Comparison of ENCODE assay signal across 11 mouse cellular contexts in genomic region chr9:90823574-90824280, GRCm38 (mm10).
DNase-seq lines count a peak whose midpoint lies in the region; ATAC-seq and TF ChIP-seq lines count a peak whose summit lies in the region.
"Had no signal": no experiment of that assay in that cellular context is flagged by ENCODE, and none has a peak within 500 bp of the region (broad histone marks: within the 10 kb centered on the region; RNA-seq: fewer than 3 reads in every experiment).

No protein-coding gene starts in this region.

- no peak overlapping the region for H3K4me3 ChIP-seq in hindbrain, postnatal 0 days (ENCODE audit: low read length)
- no peak overlapping the region for H3K4me3 ChIP-seq in hindbrain, embryonic 10.5 days
- H3K4me3 ChIP-seq in midbrain, postnatal 0 days (ENCODE audit: low read depth, low read length) = no peak overlapping the region
- H3K4me3 ChIP-seq in midbrain, embryonic 14.5 days (replicated peaks; ENCODE audit: low read depth, low read length) = no peak overlapping the region
- no peak overlapping the region for H3K4me3 ChIP-seq in embryonic facial prominence, embryonic 11.5 days (ENCODE audit: low read depth, low read length)
- H3K4me3 ChIP-seq: forebrain, embryonic 10.5 days; kidney, embryonic 15.5 days had no signal

- H3K27ac ChIP-seq in hindbrain, postnatal 0 days = no peak overlapping the region
- H3K27ac ChIP-seq in hindbrain, embryonic 10.5 days = no peak overlapping the region
- H3K27ac ChIP-seq in midbrain, postnatal 0 days (ENCODE audit: low read depth, low read length) = no peak overlapping the region
- H3K27ac ChIP-seq in midbrain, embryonic 14.5 days (replicated peaks; ENCODE audit: low read depth, low read length) = no peak overlapping the region
- H3K27ac ChIP-seq in embryonic facial prominence, embryonic 11.5 days (replicated peaks; ENCODE audit: low read depth, low read length) = no peak overlapping the region
- H3K27ac ChIP-seq: forebrain, embryonic 10.5 days; kidney, embryonic 15.5 days had no signal

- no peak overlapping the region for H3K9ac ChIP-seq in hindbrain, postnatal 0 days (replicated peaks; ENCODE audit: low read length)
- no peak overlapping the region for H3K9ac ChIP-seq in midbrain, postnatal 0 days (replicated peaks; ENCODE audit: low read length, poor library complexity, severe bottlenecking)
- H3K9ac ChIP-seq in midbrain, embryonic 14.5 days (replicated peaks; ENCODE audit: low read length) = no peak overlapping the region
- H3K9ac ChIP-seq in embryonic facial prominence, embryonic 11.5 days (replicated peaks; ENCODE audit: low read length) = no peak overlapping the region
- H3K9ac ChIP-seq: kidney, embryonic 15.5 days had no signal

- no peak for TF ChIP-seq CTCF in hindbrain, postnatal 0 days (IDR thresholded peaks at IDR 0.05; ENCODE audit: low read depth)
- peak; percentile 15; the same call in 1 of the 2 replicates for TF ChIP-seq CTCF in midbrain, postnatal 0 days (IDR thresholded peaks at IDR 0.05)

- H3K36me3 ChIP-seq in hindbrain, postnatal 0 days (ENCODE audit: insufficient read depth, low read length) = no peaks in the 10 kb centered on the region
- H3K36me3 ChIP-seq in hindbrain, embryonic 10.5 days = no peaks in the 10 kb centered on the region
- H3K36me3 ChIP-seq in midbrain, postnatal 0 days (ENCODE audit: insufficient read depth, low read length) = no peaks in the 10 kb centered on the region
- no peaks in the 10 kb centered on the region for H3K36me3 ChIP-seq in midbrain, embryonic 14.5 days (ENCODE audit: control insufficient read depth, insufficient read depth, low read length)
- H3K36me3 ChIP-seq in embryonic facial prominence, embryonic 11.5 days (replicated peaks; ENCODE audit: control insufficient read depth, insufficient read depth, low read depth, low read length) = no peaks in the 10 kb centered on the region
- H3K36me3 ChIP-seq: forebrain, embryonic 10.5 days; kidney, embryonic 15.5 days had no signal

- H3K4me2 ChIP-seq in hindbrain, postnatal 0 days (ENCODE audit: low read depth, low read length) = no peak overlapping the region
- no peak overlapping the region for H3K4me2 ChIP-seq in midbrain, postnatal 0 days (ENCODE audit: low read depth, low read length, poor library complexity, severe bottlenecking)
- no peak overlapping the region for H3K4me2 ChIP-seq in midbrain, embryonic 14.5 days (ENCODE audit: low read length)
- H3K4me2 ChIP-seq in embryonic facial prominence, embryonic 11.5 days (ENCODE audit: low read depth, low read length) = no peak overlapping the region
- H3K4me2 ChIP-seq: kidney, embryonic 15.5 days had no signal

- WGBS in hindbrain, postnatal 0 days = 68% methylated on average over 4 of the region's 4 CpGs
- WGBS in hindbrain, embryonic 10.5 days = 67% methylated on average over 4 of the region's 4 CpGs
- WGBS in midbrain, postnatal 0 days = 74% methylated on average over 4 of the region's 4 CpGs
- whole genome bisulfite sequencing in midbrain, embryonic 14.5 days = 69% methylated on average over 4 of the region's 4 CpGs
- 60% methylated on average over 4 of the region's 4 CpGs for WGBS in embryonic facial prominence, embryonic 11.5 days

- no peaks in the 10 kb centered on the region for H3K4me1 ChIP-seq in hindbrain, postnatal 0 days (ENCODE audit: insufficient read depth, low read length)
- no peaks in the 10 kb centered on the region for H3K4me1 ChIP-seq in hindbrain, embryonic 10.5 days (replicated peaks)
- no peaks in the 10 kb centered on the region for H3K4me1 ChIP-seq in midbrain, postnatal 0 days (ENCODE audit: insufficient read depth, low read length)
- H3K4me1 ChIP-seq in midbrain, embryonic 14.5 days (ENCODE audit: control insufficient read depth, insufficient read depth, low read length) = no peaks in the 10 kb centered on the region
- H3K4me1 ChIP-seq in embryonic facial prominence, embryonic 11.5 days (ENCODE audit: control insufficient read depth, insufficient read depth, low read length) = no peaks in the 10 kb centered on the region
- H3K4me1 ChIP-seq: kidney, embryonic 15.5 days had no signal

- H3K9me3 ChIP-seq in hindbrain, postnatal 0 days (ENCODE audit: low read length) = no peaks in the 10 kb centered on the region
- no peaks in the 10 kb centered on the region for H3K9me3 ChIP-seq in hindbrain, embryonic 10.5 days
- no peaks in the 10 kb centered on the region for H3K9me3 ChIP-seq in midbrain, postnatal 0 days (ENCODE audit: low read length)
- no peaks in the 10 kb centered on the region for H3K9me3 ChIP-seq in midbrain, embryonic 14.5 days (ENCODE audit: control insufficient read depth, low read length)
- H3K9me3 ChIP-seq in embryonic facial prominence, embryonic 11.5 days (replicated peaks; ENCODE audit: control insufficient read depth, low read length) = no peaks in the 10 kb centered on the region
- H3K9me3 ChIP-seq: kidney, embryonic 15.5 days had no signal

- DNase-seq in hindbrain, postnatal 0 days (ENCODE audit: low spot score) = peak; percentile 9
- DNase-seq in hindbrain, embryonic 10.5 days (ENCODE audit: low spot score) = no peak
- peak; percentile 22 for DNase-seq in midbrain, postnatal 0 days (ENCODE audit: low spot score)
- no peak for DNase-seq in midbrain, embryonic 14.5 days
- peak; percentile 56 for DNase-seq in embryonic facial prominence, embryonic 11.5 days (ENCODE audit: low spot score)
- no peak for DNase-seq in thymus, postnatal 14 days
- DNase-seq: cerebellum, adult 9-10 months; thymus, postnatal 36 days had no signal

- ATAC-seq in hindbrain, postnatal 0 days = no peak
- no peak for ATAC-seq in midbrain, postnatal 0 days (ENCODE audit: low FRiP score)
- ATAC-seq in midbrain, embryonic 14.5 days (ENCODE audit: low FRiP score, low TSS enrichment) = no peak
- ATAC-seq in embryonic facial prominence, embryonic 11.5 days (replicated peaks; ENCODE audit: insufficient number of reproducible peaks, low FRiP score, low TSS enrichment, low read depth) = no peak
- no peak for ATAC-seq in activated CD4-positive, CD25-positive, alpha-beta regulatory T cell, adult 4 months

- H3K27me3 ChIP-seq in hindbrain, postnatal 0 days (ENCODE audit: insufficient read depth, low read length) = no peaks in the 10 kb centered on the region
- H3K27me3 ChIP-seq in hindbrain, embryonic 10.5 days (ENCODE audit: insufficient read depth, poor library complexity, severe bottlenecking) = no peaks in the 10 kb centered on the region
- no peaks in the 10 kb centered on the region for H3K27me3 ChIP-seq in midbrain, postnatal 0 days (ENCODE audit: insufficient read depth, low read length)
- H3K27me3 ChIP-seq in midbrain, embryonic 14.5 days (ENCODE audit: control insufficient read depth, insufficient read depth, low read length) = no peaks in the 10 kb centered on the region
- no peaks in the 10 kb centered on the region for H3K27me3 ChIP-seq in embryonic facial prominence, embryonic 11.5 days (ENCODE audit: control insufficient read depth, insufficient read depth, low read length)
- H3K27me3 ChIP-seq: kidney, embryonic 15.5 days had no signal

Comparison
In these comparisons a context has a peak if more than half of its experiments do, and no peak if none do; other contexts are left out.
1. DNase-seq: peak in hindbrain, postnatal 0 days (single experiment), midbrain, postnatal 0 days (single experiment) and embryonic facial prominence, embryonic 11.5 days (single experiment); none in hindbrain, embryonic 10.5 days (single experiment), midbrain, embryonic 14.5 days (single experiment) and thymus, postnatal 14 days (single experiment).